Mouse (Mus musculus): ENCODE results near the gene Gm15107. TPM values are rescaled to one million over a fixed set of nuclear protein-coding genes. Genes with fewer than 3 reads are reported as not detected.
"Not testable (repeated sequence)": the region's sequence is repeated elsewhere in the genome, so short reads cannot be mapped to it uniquely, and the experiment has no call there.

Gene Gm15107
- not detected in 2 replicates for polyA plus RNA-seq (2014; fragmentation: Nextera tagmentation; extraction: Ambion mirVana)

DNA sequence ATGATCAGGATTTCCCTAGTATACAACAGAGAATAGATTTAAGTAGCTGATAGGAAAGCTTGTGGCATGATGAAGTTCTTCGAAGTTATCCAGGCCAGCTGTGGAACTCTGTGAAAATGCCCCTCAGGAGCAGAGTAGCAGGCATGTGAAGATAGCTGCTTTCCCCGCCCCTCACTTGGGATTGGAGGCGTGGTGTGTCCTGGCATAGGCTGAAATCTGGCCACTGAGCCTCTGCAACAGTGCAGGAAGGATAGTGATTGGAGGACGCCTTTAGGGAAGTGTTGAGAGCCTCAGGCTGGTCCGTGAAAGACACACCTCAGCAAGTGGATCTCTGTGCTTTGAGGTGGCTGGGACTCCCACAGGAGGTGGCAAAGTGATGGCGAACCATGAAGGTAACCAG is at the start of gene Gm15107:
TSS of gene Gm15107 (plus strand) at position 301 of the 400 bp plus-strand sequence.
- not testable (repeated sequence) for H3K36me3 ChIP-seq (ENCODE audit: control insufficient read depth, insufficient read depth, low read length); H3K27me3 ChIP-seq (replicated peaks; ENCODE audit: control insufficient read depth, insufficient read depth, low read length); H3K9me3 ChIP-seq (ENCODE audit: control insufficient read depth, low read length); H3K9ac ChIP-seq (ENCODE audit: low read depth, low read length); ATAC-seq (ENCODE audit: low read depth); H3K4me3 ChIP-seq (ENCODE audit: low read depth, low read length); DNase-seq (ENCODE audit: low spot score); H3K4me1 ChIP-seq (ENCODE audit: control insufficient read depth, insufficient read depth, low read length); H3K27ac ChIP-seq (replicated peaks; ENCODE audit: low read depth, low read length); H3K4me2 ChIP-seq (ENCODE audit: low read depth, low read length)
- WGBS, result 100% methylated on average over 1 of the region's 6 CpGs

Other genes with a start within 250 kb of the Gm15107 start
- gene Gm15080, start 187.7 kb upstream of the Gm15107 start, polyA plus RNA-seq (2014; fragmentation: Nextera tagmentation; extraction: Ambion mirVana), result not detected in 2 replicates